Mouse (Mus musculus) limb, embryonic 14.5 days (tissue): ENCODE data around the gene Fgd5. TPM values are rescaled to one million over a fixed set of nuclear protein-coding genes. Genes with fewer than 3 reads are reported as not detected.

Experiments
- ATAC-seq: fragments of 200-750 bp; cut with Nextera tagmentation; 2 replicates; pipeline ENCODE4 v1.8.0; 2017; ENCODE audit warnings: low read depth, moderate number of reproducible peaks, moderate TSS enrichment; ENCODE audit not compliant: low FRiP score
- DNase-seq: peaks from one replicate; pipeline ENCODE4 v3.0.0-alpha.2; 2015; ENCODE audit warnings: low spot score
- H3K27ac ChIP-seq: fragments of 300-500 bp; sonication (generic); replicated peaks from 2 replicates; pipeline ENCODE4 v1.5.1; 2014; ENCODE audit warnings: low read depth, mild to moderate bottlenecking, low read length, moderate library complexity, mixed read lengths
- H3K27me3 ChIP-seq: fragments of 300-500 bp; sonication (generic); 2 replicates; pipeline ENCODE4 v1.6.1; 2014; ENCODE audit warnings: low read length, mixed read lengths; ENCODE audit not compliant: control insufficient read depth, insufficient read depth
- H3K36me3 ChIP-seq: fragments of 300-500 bp; sonication (generic); 2 replicates; pipeline ENCODE4 v1.6.1; 2014; ENCODE audit warnings: mild to moderate bottlenecking, low read length, moderate library complexity, mixed read lengths; ENCODE audit not compliant: control insufficient read depth, insufficient read depth
- H3K4me1 ChIP-seq: fragments of 300-500 bp; sonication (generic); 2 replicates; pipeline ENCODE4 v1.6.1; 2014; ENCODE audit warnings: antibody characterized with exemption, low read length, mixed read lengths; ENCODE audit not compliant: control insufficient read depth, insufficient read depth
- H3K4me2 ChIP-seq: fragments of 300-500 bp; sonication (generic); replicated peaks from 2 replicates; pipeline ENCODE4 v1.6.1; 2014; ENCODE audit warnings: low read depth, mild to moderate bottlenecking, low read length, moderate library complexity; ENCODE audit not compliant: severe bottlenecking
- H3K4me3 ChIP-seq: fragments of 300-500 bp; sonication (generic); replicated peaks from 2 replicates; pipeline ENCODE4 v1.5.1; 2014; ENCODE audit warnings: low read length
- H3K9ac ChIP-seq: fragments of 300-500 bp; sonication (generic); 2 replicates; pipeline ENCODE4 v1.6.1; 2014; ENCODE audit warnings: mild to moderate bottlenecking, low read depth, low read length, moderate library complexity; ENCODE audit not compliant: severe bottlenecking
- H3K9me3 ChIP-seq: fragments of 300-500 bp; sonication (generic); 2 replicates; pipeline ENCODE4 v1.6.1; 2016; ENCODE audit warnings: low read length; ENCODE audit not compliant: control insufficient read depth
- POLR2A ChIP-seq: fragments of 200-500 bp; IDR thresholded peaks from 2 replicates; pipeline ENCODE4 v1.8.0; 2012; ENCODE audit warnings: inconsistent platforms, mild to moderate bottlenecking, moderate library complexity, borderline replicate concordance; ENCODE audit not compliant: insufficient read depth, insufficient read length; ENCODE audit errors: extremely low read depth
- WGBS: fragments of 180-500 bp; shearing (Covaris S2); extraction: QIAGEN DNeasy Blood & Tissue Kit; methylation state at CpG from one replicate; pipeline ENCODE4 v1.1.7; 2014; 5-methylcytosine and 5-hydroxymethylcytosine counted together
- polyA plus RNA-seq, 2 experiments: library from polyadenylated mRNA; depleted of rRNA in 1 of 2; stranded (reverse) in 1 of 2; unstranded in 1 of 2; fragments of >200 nt; fragmentation: Nextera tagmentation in 1 of 2; extraction: Ambion mirVana in 1 of 2; gene quantifications; 2 replicates each; pipeline versions ENCODE4 v1.2.1 to v1.2.3; 2012 to 2014

Gene Fgd5
- polyA plus RNA-seq, 2 experiments = 8.5 to 10.9 TPM

DNA sequence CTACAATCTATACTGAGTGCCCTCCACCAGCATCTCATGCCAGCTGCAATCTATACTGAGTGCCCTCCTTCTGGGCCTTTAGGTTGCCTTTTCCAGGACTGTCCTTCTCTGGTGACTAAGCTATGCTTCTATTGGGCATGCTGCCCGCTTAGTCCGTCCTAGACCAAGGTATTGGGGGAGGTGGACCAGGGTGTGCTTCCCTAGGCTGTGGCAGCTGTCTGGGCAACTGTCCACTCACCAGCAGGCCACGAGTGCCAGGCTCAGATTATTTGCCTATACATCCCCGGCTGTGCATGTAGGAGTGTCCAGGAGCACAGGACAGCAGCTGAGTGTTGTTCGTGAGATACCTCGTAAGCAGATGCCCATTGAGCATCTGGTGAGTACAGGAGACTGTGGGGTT lies 38.1 kb downstream of the Fgd5 start:
- WGBS = 90% methylated on average over 6 of the region's 6 CpGs
- H3K4me1 ChIP-seq = peaks cover 6% of the 10 kb centered on the region; the same call in 1 of the 2 replicates
- H3K27ac ChIP-seq = no peak overlapping the region
- no peaks in the 10 kb centered on the region for H3K9me3 ChIP-seq
- H3K36me3 ChIP-seq = no peaks in the 10 kb centered on the region
- ATAC-seq (no peak), DNase-seq (no peak)
- no peaks in the 10 kb centered on the region for H3K27me3 ChIP-seq
- H3K4me3 ChIP-seq = no peak overlapping the region
- H3K9ac ChIP-seq = no peak overlapping the region
- no peak for TF ChIP-seq POLR2A
- no peak overlapping the region for H3K4me2 ChIP-seq

DNA sequence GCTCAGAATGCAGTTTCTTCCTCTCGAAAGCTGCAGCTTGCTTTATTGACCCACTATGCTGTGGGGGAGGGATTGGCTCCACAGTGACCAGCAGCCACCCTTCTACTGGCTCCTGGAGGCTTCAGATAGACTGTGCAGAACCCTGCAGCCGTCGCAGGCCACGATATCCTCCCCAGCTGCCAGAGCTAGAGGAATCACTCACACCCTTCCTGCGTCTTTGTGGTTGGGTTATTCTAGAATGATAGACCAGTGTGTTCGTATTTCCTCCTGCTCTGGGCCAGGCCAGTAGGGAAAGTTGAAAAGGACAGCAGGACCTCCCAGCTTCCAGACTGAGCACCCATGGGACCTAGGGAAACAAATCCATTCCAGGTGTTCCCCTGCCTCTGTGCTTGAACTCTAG lies 39.7 kb downstream of the Fgd5 start:
- no peak overlapping the region for H3K27ac ChIP-seq
- no peak for DNase-seq
- no peak overlapping the region for H3K9ac ChIP-seq
- no peak for ATAC-seq
- no peaks in the 10 kb centered on the region for H3K27me3 ChIP-seq
- H3K9me3 ChIP-seq = no peaks in the 10 kb centered on the region
- TF ChIP-seq POLR2A = no peak
- peaks cover 5% of the 10 kb centered on the region; the same call in 1 of the 2 replicates for H3K4me1 ChIP-seq
- no peak overlapping the region for H3K4me2 ChIP-seq
- H3K36me3 ChIP-seq = no peaks in the 10 kb centered on the region
- WGBS = 58% methylated on average over 6 of the region's 6 CpGs
- H3K4me3 ChIP-seq = no peak overlapping the region

DNA sequence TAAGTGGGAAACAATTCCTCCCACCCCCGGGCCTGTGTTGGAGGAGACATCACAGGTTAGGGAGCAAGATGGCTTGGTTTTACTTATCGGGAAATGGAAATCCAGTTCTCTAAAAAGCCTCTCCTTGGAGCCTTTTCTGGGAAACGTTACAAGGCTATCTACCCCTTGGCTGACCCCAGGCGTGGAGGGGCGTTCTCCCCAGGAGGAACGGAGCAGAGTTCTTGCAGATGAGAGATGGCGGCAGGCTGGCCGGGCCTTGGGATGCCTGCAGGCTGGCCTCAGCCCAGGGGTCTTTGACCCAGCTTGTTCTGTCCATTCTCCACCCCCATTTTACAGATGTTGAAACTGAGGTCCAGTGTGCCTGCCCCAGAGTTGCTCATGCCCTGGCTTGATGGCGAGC lies 42.4 kb downstream of the Fgd5 start:
- TF ChIP-seq POLR2A = no peak
- no peak overlapping the region for H3K9ac ChIP-seq
- 86% methylated on average over 9 of the region's 9 CpGs for WGBS
- no peaks in the 10 kb centered on the region for H3K9me3 ChIP-seq
- H3K36me3 ChIP-seq = no peaks in the 10 kb centered on the region
- H3K27ac ChIP-seq = no peak overlapping the region
- no peaks in the 10 kb centered on the region for H3K27me3 ChIP-seq
- no peak overlapping the region for H3K4me3 ChIP-seq
- H3K4me1 ChIP-seq = no peaks in the 10 kb centered on the region
- no peak for ATAC-seq
- no peak overlapping the region for H3K4me2 ChIP-seq
- peak; percentile 10 for DNase-seq

DNA sequence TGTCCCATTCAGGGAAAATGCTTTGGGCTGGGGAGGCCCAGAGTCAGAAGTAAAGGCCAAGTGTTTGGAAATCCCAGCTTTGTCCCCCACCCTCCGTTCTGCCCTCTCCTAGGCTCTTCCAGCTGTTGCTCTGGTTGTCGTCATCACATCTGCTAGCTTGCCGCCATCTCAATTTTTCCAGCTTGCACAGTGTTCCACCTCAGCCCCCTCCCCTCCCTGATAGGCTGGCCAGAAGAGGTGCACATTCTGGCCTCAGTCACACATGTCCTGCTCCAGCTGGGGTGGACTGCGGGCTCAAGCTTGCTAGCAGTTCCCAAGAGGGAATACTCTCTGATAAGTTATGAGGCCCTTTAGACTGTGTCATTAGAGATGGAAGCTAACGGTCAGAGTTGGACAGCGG lies 42.8 kb downstream of the Fgd5 start:
- no peaks in the 10 kb centered on the region for H3K4me1 ChIP-seq
- H3K27ac ChIP-seq = no peak overlapping the region
- H3K9ac ChIP-seq = no peak overlapping the region
- H3K4me2 ChIP-seq = no peak overlapping the region
- no peaks in the 10 kb centered on the region for H3K36me3 ChIP-seq
- no peak for TF ChIP-seq POLR2A
- H3K9me3 ChIP-seq = no peaks in the 10 kb centered on the region
- 50% methylated on average over 6 of the region's 6 CpGs for WGBS
- peak; percentile 31 for DNase-seq
- H3K27me3 ChIP-seq = no peaks in the 10 kb centered on the region
- no peak overlapping the region for H3K4me3 ChIP-seq
- ATAC-seq = no peak

DNA sequence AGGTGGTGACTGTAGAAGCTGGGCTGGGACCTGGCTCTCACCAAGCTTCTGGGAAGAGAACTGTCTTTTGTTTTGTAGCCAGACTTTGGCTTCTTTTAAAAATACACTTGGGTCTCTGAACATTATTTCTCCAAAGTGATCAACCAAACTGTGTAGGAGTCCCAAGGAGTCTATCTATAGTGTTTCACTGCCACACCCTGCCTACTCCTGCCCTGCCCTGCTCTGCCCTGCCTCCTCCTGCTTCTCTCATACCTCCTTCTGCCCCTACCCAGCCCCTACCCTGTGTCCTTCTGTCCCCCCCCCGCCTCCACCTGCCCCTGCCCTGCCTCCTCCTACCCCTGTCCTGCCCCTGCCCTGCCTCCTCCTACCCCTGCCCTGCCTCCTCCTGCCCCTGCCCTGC lies 46.6 kb downstream of the Fgd5 start:
- 87% methylated on average over 1 of the region's 1 CpGs for WGBS
- ATAC-seq = no peak

DNA sequence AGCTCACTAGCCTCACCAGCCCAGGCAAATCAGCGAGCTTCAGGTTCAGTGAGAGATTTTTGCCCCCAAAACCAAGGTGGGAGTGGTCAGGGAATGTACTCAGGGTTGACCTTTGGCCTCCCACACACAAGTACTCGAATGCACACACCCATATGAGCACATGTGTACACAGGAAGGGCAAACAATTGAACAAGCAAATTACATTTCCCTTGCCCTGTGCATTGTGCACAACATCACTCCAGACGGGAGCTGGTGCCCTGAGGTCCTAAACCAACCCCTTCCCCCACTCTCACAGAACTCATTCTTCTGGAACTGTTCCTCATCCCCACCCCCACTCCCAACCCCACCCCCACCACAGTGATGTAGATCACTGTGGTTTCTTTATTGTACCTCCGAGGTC lies 48.7 kb downstream of the Fgd5 start:
- H3K9me3 ChIP-seq = no peaks in the 10 kb centered on the region
- H3K9ac ChIP-seq = no peak overlapping the region
- no peak overlapping the region for H3K4me3 ChIP-seq
- no peak for TF ChIP-seq POLR2A
- H3K36me3 ChIP-seq = no peaks in the 10 kb centered on the region
- no peaks in the 10 kb centered on the region for H3K4me1 ChIP-seq
- no peak for ATAC-seq
- H3K4me2 ChIP-seq = no peak overlapping the region
- no peak overlapping the region for H3K27ac ChIP-seq
- 85% methylated on average over 4 of the region's 4 CpGs for WGBS
- H3K27me3 ChIP-seq = no peaks in the 10 kb centered on the region
- no peak for DNase-seq

More for the DNA sequence above, 46.6 kb downstream of the Fgd5 start:
- Histone ChIP-seq H3K36me3 (no peaks in the 10 kb centered on the region), H3K4me3 (no peak overlapping the region), H3K4me2 (no peak overlapping the region), H3K9ac (no peak overlapping the region), H3K27me3 (no peaks in the 10 kb centered on the region), H3K4me1 (no peaks in the 10 kb centered on the region), H3K9me3 (no peaks in the 10 kb centered on the region), H3K27ac (no peak overlapping the region)
- no peak for TF ChIP-seq POLR2A
- no peak for DNase-seq
